Comparison of ENCODE assay signal across 26 mouse cellular contexts in genomic region chr15:99115065-99115423, GRCm38 (mm10). TPM values are rescaled to one million over a fixed set of nuclear protein-coding genes. Genes with fewer than 3 reads are reported as not detected.
DNase-seq lines count a peak whose midpoint lies in the region; ATAC-seq and TF ChIP-seq lines count a peak whose summit lies in the region.
"Had no signal": no experiment of that assay in that cellular context is flagged by ENCODE, and none has a peak within 500 bp of the region (broad histone marks: within the 10 kb centered on the region; RNA-seq: fewer than 3 reads in every experiment).

No protein-coding gene starts in this region.

- H3K4me3 ChIP-seq in heart, embryonic 12.5 days = no peak overlapping the region
- no peak overlapping the region for H3K4me3 ChIP-seq in intestine, embryonic 15.5 days (replicated peaks)
- no peak overlapping the region for H3K4me3 ChIP-seq in intestine, postnatal 0 days (ENCODE audit: low read depth, low read length)
- H3K4me3 ChIP-seq in ES-E14 (ENCODE audit: insufficient read depth in 1 of 2, low read depth in 1 of 2, low read length in 2 of 2, poor library complexity in 1 of 2, severe bottlenecking in 1 of 2) = no peak overlapping the region
- H3K4me3 ChIP-seq: embryonic facial prominence, embryonic 13.5 days; embryonic facial prominence, embryonic 15.5 days; erythroblast, embryonic 14.5 days; forebrain, embryonic 13.5 days had no signal

- TF ChIP-seq CTCF in intestine, postnatal 0 days (IDR thresholded peaks at IDR 0.05; ENCODE audit: low read depth) = no peak

- H3K27ac ChIP-seq in heart, embryonic 12.5 days (ENCODE audit: poor library complexity, severe bottlenecking) = peak overlapping the region; percentile 35; the same call in 1 of the 2 replicates
- peak overlapping the region; percentile 46; the same call in 1 of the 2 replicates for H3K27ac ChIP-seq in intestine, embryonic 15.5 days
- no peak overlapping the region for H3K27ac ChIP-seq in intestine, postnatal 0 days (ENCODE audit: low read depth, low read length)
- H3K27ac ChIP-seq in ES-E14 (ENCODE audit: insufficient read depth, low read depth, low read length, poor library complexity, severe bottlenecking) = peak overlapping the region; percentile 55; the same call in 1 of the 2 replicates
- H3K27ac ChIP-seq: embryonic facial prominence, embryonic 13.5 days; embryonic facial prominence, embryonic 15.5 days; forebrain, embryonic 13.5 days had no signal

- no peak for ATAC-seq in heart, embryonic 12.5 days (ENCODE audit: insufficient number of reproducible peaks, low FRiP score)
- no peak for ATAC-seq in intestine, embryonic 15.5 days
- ATAC-seq in intestine, postnatal 0 days = no peak
- ATAC-seq: activated CD4-positive, CD25-positive, alpha-beta regulatory T cell, adult 4 months; forebrain, embryonic 13.5 days; forebrain, embryonic 16.5 days; Patski had no signal

- WGBS in heart, embryonic 12.5 days = 77% methylated on average over 7 of the region's 7 CpGs
- 74% methylated on average over 7 of the region's 7 CpGs for WGBS in intestine, embryonic 15.5 days
- WGBS in intestine, postnatal 0 days = 59% methylated on average over 7 of the region's 7 CpGs

- no peaks in the 10 kb centered on the region for H3K27me3 ChIP-seq in heart, embryonic 12.5 days (replicated peaks)
- H3K27me3 ChIP-seq in intestine, embryonic 15.5 days (replicated peaks) = no peaks in the 10 kb centered on the region
- no peaks in the 10 kb centered on the region for H3K27me3 ChIP-seq in intestine, postnatal 0 days (replicated peaks; ENCODE audit: control insufficient read depth, insufficient read depth, low read length)
- H3K27me3 ChIP-seq: embryonic facial prominence, embryonic 13.5 days; embryonic facial prominence, embryonic 15.5 days; forebrain, embryonic 13.5 days; Patski had no signal

- in situ Hi-C loops in ES-E14 (cut with MboI; ENCODE audit: low sequenced_read_pairs in 2 of 2, unreplicated experiment in 2 of 2) = no loop called here

- H3K9me3 ChIP-seq in heart, embryonic 12.5 days (replicated peaks) = no peaks in the 10 kb centered on the region
- no peaks in the 10 kb centered on the region for H3K9me3 ChIP-seq in intestine, embryonic 15.5 days
- H3K9me3 ChIP-seq in intestine, postnatal 0 days (ENCODE audit: control insufficient read depth) = no peaks in the 10 kb centered on the region
- H3K9me3 ChIP-seq in ES-E14 (ENCODE audit: control insufficient read depth, insufficient read depth, low read depth, low read length) = no peaks in the 10 kb centered on the region
- H3K9me3 ChIP-seq: embryonic facial prominence, embryonic 13.5 days; embryonic facial prominence, embryonic 15.5 days; forebrain, embryonic 13.5 days had no signal

- H3K36me3 ChIP-seq in heart, embryonic 12.5 days = no peaks in the 10 kb centered on the region
- H3K36me3 ChIP-seq in intestine, embryonic 15.5 days = no peaks in the 10 kb centered on the region
- no peaks in the 10 kb centered on the region for H3K36me3 ChIP-seq in intestine, postnatal 0 days (ENCODE audit: control insufficient read depth, insufficient read depth)
- no peaks in the 10 kb centered on the region for H3K36me3 ChIP-seq in ES-E14 (ENCODE audit: control insufficient read depth, insufficient read depth, low read length, poor library complexity, severe bottlenecking)
- H3K36me3 ChIP-seq: embryonic facial prominence, embryonic 13.5 days; embryonic facial prominence, embryonic 15.5 days had no signal

- no peak for DNase-seq in heart, adult 11 months
- DNase-seq in ES-E14 (ENCODE audit: low read depth, low spot score) = no peak
- DNase-seq in adrenal gland, postnatal 10 days = no peak
- no peak for DNase-seq in layer of hippocampus, adult 18-20 months (ENCODE audit: low spot score in 2 of 2)
- DNase-seq: adrenal gland, adult 8-10 months; adrenal gland, postnatal 25 days; cerebellum, adult 11 months; cerebellum, adult 18-20 months; cerebellum, adult 8-10 months; cerebellum, adult 9-11 months; cerebellum, postnatal 14 days; cerebellum, postnatal 36 days; embryo, embryonic 11 days had no signal

- H3K4me2 ChIP-seq in heart, embryonic 12.5 days = no peak overlapping the region
- H3K4me2 ChIP-seq in intestine, embryonic 15.5 days (replicated peaks) = no peak overlapping the region
- H3K4me2 ChIP-seq in intestine, postnatal 0 days (replicated peaks; ENCODE audit: low read depth) = no peak overlapping the region
- H3K4me2 ChIP-seq: embryonic facial prominence, embryonic 13.5 days; embryonic facial prominence, embryonic 15.5 days; forebrain, embryonic 13.5 days had no signal

- peaks cover 16% of the 10 kb centered on the region; the same call in 1 of the 2 replicates for H3K4me1 ChIP-seq in heart, embryonic 12.5 days (replicated peaks)
- H3K4me1 ChIP-seq in intestine, embryonic 15.5 days (replicated peaks) = no peaks in the 10 kb centered on the region
- no peaks in the 10 kb centered on the region for H3K4me1 ChIP-seq in intestine, postnatal 0 days (replicated peaks; ENCODE audit: control insufficient read depth, insufficient read depth, low read length)
- 0 out of 4 replicates have a peak, but pooled peaks cover 2 to 4% of the 10 kb centered on the region in 2 experiments for H3K4me1 ChIP-seq in ES-E14 (ENCODE audit: control insufficient read depth in 2 of 2, insufficient read depth in 2 of 2, low read length in 2 of 2, poor library complexity in 1 of 2)
- H3K4me1 ChIP-seq: embryonic facial prominence, embryonic 13.5 days; embryonic facial prominence, embryonic 15.5 days; forebrain, embryonic 13.5 days had no signal

- no peak overlapping the region for H3K9ac ChIP-seq in heart, embryonic 12.5 days
- H3K9ac ChIP-seq in intestine, embryonic 15.5 days = no peak overlapping the region
- no peak overlapping the region for H3K9ac ChIP-seq in intestine, postnatal 0 days (ENCODE audit: low read depth, low read length)
- H3K9ac ChIP-seq in ES-E14 (ENCODE audit: insufficient read depth, low read depth, low read length, poor library complexity, severe bottlenecking) = no peak overlapping the region
- H3K9ac ChIP-seq: embryonic facial prominence, embryonic 13.5 days; embryonic facial prominence, embryonic 15.5 days; forebrain, embryonic 13.5 days had no signal

TF ChIP-seq in ES-E14, 5 proteins besides CTCF, POLR2A, EP300 and RAD21:
- no peak for TF ChIP-seq HCFC1 (IDR thresholded peaks at IDR 0.05; ENCODE audit: borderline replicate concordance, insufficient read depth, low read length)
- TF ChIP-seq ZNF384 (IDR thresholded peaks at IDR 0.05; ENCODE audit: low read depth, low read length) = no peak
- TF ChIP-seq MAFK (IDR thresholded peaks at IDR 0.05; ENCODE audit: insufficient read depth, low read depth, low read length) = no peak

RNA-seq across cellular contexts. Expression of gene Spats2, which starts 10.7 kb away (rescaled TPM):
- 57.2 and 58.5 TPM in 2 replicates for polyA plus RNA-seq in heart, embryonic 12.5 days (2016; fragmentation: Nextera tagmentation; extraction: Ambion mirVana)
- polyA plus RNA-seq in intestine, embryonic 15.5 days (2015; fragmentation: Nextera tagmentation; extraction: Ambion mirVana) = 26.6 and 34.7 TPM in 2 replicates
- polyA plus RNA-seq in intestine, postnatal 0 days (2015; fragmentation: Nextera tagmentation; extraction: Ambion mirVana) = 14.3 and 16.0 TPM in 2 replicates
- total RNA-seq in ES-E14 (2012; rRNA removed) = 21.1 and 21.7 TPM in 2 replicates
- total RNA-seq in adrenal gland, postnatal 10 days (2021) = 10 to 100 TPM; 19.2 to 21.5 TPM
- total RNA-seq in layer of hippocampus, adult 18-20 months (2021) = 10 to 100 TPM; 30.1 to 31.4 TPM
- polyA plus RNA-seq: activated CD4-positive, CD25-positive, alpha-beta regulatory T cell, adult 4 months had no signal

RNA-seq across cellular contexts. Expression of gene Dnajc22, which starts 22.1 kb away (rescaled TPM):
- 1.2 TPM in 2 replicates for polyA plus RNA-seq in heart, embryonic 12.5 days (2016; fragmentation: Nextera tagmentation; extraction: Ambion mirVana)
- 37.4 and 39.0 TPM in 2 replicates for polyA plus RNA-seq in intestine, embryonic 15.5 days (2015; fragmentation: Nextera tagmentation; extraction: Ambion mirVana)
- polyA plus RNA-seq in intestine, postnatal 0 days (2015; fragmentation: Nextera tagmentation; extraction: Ambion mirVana) = 52.9 and 55.7 TPM in 2 replicates
- total RNA-seq in ES-E14 (2012; rRNA removed) = 8.6 and 16.7 TPM in 2 replicates
- total RNA-seq in adrenal gland, postnatal 10 days (2021) = 10 to 100 TPM; 15.0 to 21.8 TPM
- under 1 TPM; 0.20 to 0.27 TPM for total RNA-seq in layer of hippocampus, adult 18-20 months (2021)
- total RNA-seq: common myeloid progenitor, adult 5-6 weeks had no signal
- polyA plus RNA-seq: activated CD4-positive, CD25-positive, alpha-beta regulatory T cell, adult 4 months; frontal cortex, adult 2 months had no signal

RNA-seq across cellular contexts. Expression of gene C1ql4, which starts 27.4 kb away (rescaled TPM):
- polyA plus RNA-seq in heart, embryonic 12.5 days (2016; fragmentation: Nextera tagmentation; extraction: Ambion mirVana) = 0.34 and 0.46 TPM in 2 replicates
- polyA plus RNA-seq in intestine, embryonic 15.5 days (2015; fragmentation: Nextera tagmentation; extraction: Ambion mirVana) = 0.09 TPM in 1 of 2 replicates, not detected in the other
- 0.10 and 0.17 TPM in 2 replicates for polyA plus RNA-seq in intestine, postnatal 0 days (2015; fragmentation: Nextera tagmentation; extraction: Ambion mirVana)
- 3.1 and 3.7 TPM in 2 replicates for total RNA-seq in ES-E14 (2012; rRNA removed)
- under 1 TPM in 1 of 2 experiments, not detected in 1; 0.18 TPM for total RNA-seq in adrenal gland, postnatal 10 days (2021)
- not detected for total RNA-seq in layer of hippocampus, adult 18-20 months (2021)
- total RNA-seq: adrenal gland, adult 18-20 months; adrenal gland, adult 8-10 months; adrenal gland, postnatal 25 days; common myeloid progenitor, adult 5-6 weeks had no signal
- polyA plus RNA-seq: activated CD4-positive, CD25-positive, alpha-beta regulatory T cell, adult 4 months; erythroblast, embryonic 14.5 days; forebrain, embryonic 13.5 days; forebrain, embryonic 16.5 days; frontal cortex, adult 2 months had no signal

RNA-seq across cellular contexts. Expression of gene Troap, which starts 40.7 kb away (rescaled TPM):
- 27.2 and 28.0 TPM in 2 replicates for polyA plus RNA-seq in heart, embryonic 12.5 days (2016; fragmentation: Nextera tagmentation; extraction: Ambion mirVana)
- 24.7 and 25.4 TPM in 2 replicates for polyA plus RNA-seq in intestine, embryonic 15.5 days (2015; fragmentation: Nextera tagmentation; extraction: Ambion mirVana)
- polyA plus RNA-seq in intestine, postnatal 0 days (2015; fragmentation: Nextera tagmentation; extraction: Ambion mirVana) = 4.8 TPM in 2 replicates
- total RNA-seq in ES-E14 (2012; rRNA removed) = 27.8 and 32.1 TPM in 2 replicates
- total RNA-seq in adrenal gland, postnatal 10 days (2021) = 1 to 10 TPM; 8.2 to 9.8 TPM
- total RNA-seq in layer of hippocampus, adult 18-20 months (2021) = under 1 TPM in 1 of 2 experiments, not detected in 1; 0.72 TPM
- total RNA-seq: adrenal gland, adult 18-20 months had no signal
